Mouse (Mus musculus) limb, embryonic 12.5 days (tissue): ENCODE data around the gene Eomes. TPM values are rescaled to one million over a fixed set of nuclear protein-coding genes. Genes with fewer than 3 reads are reported as not detected.

Experiments used
- ATAC-seq: fragments of 200-750 bp; cut with Nextera tagmentation; 2 replicates; pipeline ENCODE4 v1.8.0; 2017; ENCODE audit warnings: low read depth, moderate TSS enrichment; ENCODE audit not compliant: insufficient number of reproducible peaks, insufficient read depth, low FRiP score, low TSS enrichment
- H3K27ac ChIP-seq: fragments of 300-500 bp; sonication (generic); 2 replicates; pipeline ENCODE4 v1.5.1; 2016; ENCODE audit warnings: mild to moderate bottlenecking, moderate library complexity
- H3K27me3 ChIP-seq: fragments of 300-500 bp; sonication (generic); 2 replicates; pipeline ENCODE4 v1.6.1; 2016; ENCODE audit warnings: mild to moderate bottlenecking, moderate library complexity
- H3K36me3 ChIP-seq: fragments of 300-500 bp; sonication (generic); 2 replicates; pipeline ENCODE4 v1.6.1; 2016; ENCODE audit warnings: mild to moderate bottlenecking, moderate library complexity
- H3K4me1 ChIP-seq: fragments of 300-500 bp; sonication (generic); replicated peaks from 2 replicates; pipeline ENCODE4 v1.6.1; 2016
- H3K4me2 ChIP-seq: fragments of 300-500 bp; sonication (generic); 2 replicates; pipeline ENCODE4 v1.6.1; 2016; ENCODE audit warnings: mild to moderate bottlenecking, moderate library complexity
- H3K4me3 ChIP-seq: fragments of 300-500 bp; sonication (generic); replicated peaks from 2 replicates; pipeline ENCODE4 v1.5.1; 2016; ENCODE audit warnings: mild to moderate bottlenecking
- H3K9ac ChIP-seq: fragments of 300-500 bp; sonication (generic); replicated peaks from 2 replicates; pipeline ENCODE4 v1.6.1; 2016; ENCODE audit warnings: mild to moderate bottlenecking, moderate library complexity
- H3K9me3 ChIP-seq: fragments of 300-500 bp; sonication (generic); 2 replicates; pipeline ENCODE4 v1.6.1; 2016; ENCODE audit warnings: mild to moderate bottlenecking, moderate library complexity
- WGBS: fragments of 180-500 bp; shearing (Covaris S2); methylation state at CpG from one replicate; pipeline ENCODE4 v1.1.7; 2016; 5-methylcytosine and 5-hydroxymethylcytosine counted together
- polyA plus RNA-seq: library from polyadenylated mRNA; unstranded; fragments of >200 nt; fragmentation: Nextera tagmentation; extraction: Ambion mirVana; gene quantifications from 2 replicates; pipeline ENCODE4 v1.2.1, GENCODE M21; 2016

Gene Eomes
- polyA plus RNA-seq, 1 experiment from 2014 or later: 0.75 TPM

DNA sequence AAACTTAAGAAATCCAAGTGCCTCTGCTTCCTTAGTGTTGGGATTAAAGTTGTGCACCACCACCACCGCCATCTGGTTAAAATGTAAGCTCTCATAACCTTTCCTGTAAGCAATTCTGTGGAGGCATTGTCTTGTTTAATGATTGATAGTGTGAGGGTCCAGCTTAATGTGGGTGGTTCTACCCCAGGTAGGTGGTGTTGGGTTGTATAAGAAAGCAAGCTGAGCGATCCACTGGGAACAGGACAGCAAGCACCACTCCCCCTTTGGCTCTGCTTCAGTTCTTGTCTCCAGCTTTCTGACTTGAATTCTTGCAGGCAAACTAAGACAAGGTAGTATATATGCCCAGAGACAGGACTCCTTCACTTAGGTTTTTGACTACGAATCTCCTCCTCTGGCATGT is 26.6 kb downstream of the Eomes start:
- Histone ChIP-seq H3K9me3 (no peaks in the 10 kb centered on the region), H3K36me3 (no peaks in the 10 kb centered on the region), H3K27me3 (no peaks in the 10 kb centered on the region), H3K4me3 (no peak overlapping the region), H3K27ac (no peak overlapping the region), H3K4me2 (no peak overlapping the region), H3K9ac (no peak overlapping the region), H3K4me1 (peaks cover 26% of the 10 kb centered on the region)
- 86% methylated on average over 3 of the region's 3 CpGs for WGBS
- no peak for ATAC-seq

DNA sequence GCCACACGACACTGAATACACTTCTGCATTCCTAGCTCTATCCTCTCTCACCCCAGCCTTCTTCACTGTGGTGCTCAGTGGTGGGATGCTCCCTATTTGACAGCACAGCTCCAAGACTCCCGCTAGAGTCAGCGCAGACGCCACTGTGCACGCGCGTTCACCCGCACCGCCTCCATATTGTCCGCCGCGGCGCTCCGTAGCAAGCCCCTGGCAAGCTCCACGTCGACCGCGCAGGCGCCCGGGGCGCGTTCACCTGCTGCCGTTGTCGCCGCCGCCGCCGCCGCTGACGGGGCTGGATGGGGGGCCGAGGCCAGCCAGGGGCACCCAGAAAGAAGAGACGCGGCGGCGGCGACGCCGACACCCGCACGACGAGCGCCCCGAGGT is 28.0 kb downstream of the Eomes start, which contains the start of gene Golga4:
Gene Golga4, plus strand, starts transcription at position 248 of the 384 bp plus-strand sequence.
- WGBS: under 1% methylated on average over 43 of the region's 43 CpGs
- Histone ChIP-seq H3K9me3 (no peaks in the 10 kb centered on the region), H3K27me3 (no peaks in the 10 kb centered on the region), H3K9ac (peak within 1 kb of the TSS; percentile 93), H3K27ac (peak within 1 kb of the TSS; percentile 35; the same call in 1 of the 2 replicates), H3K4me1 (peaks cover 31% of the 10 kb centered on the region), H3K4me3 (peak within 1 kb of the TSS; percentile 98), H3K36me3 (0 out of 2 replicates have a peak, but pooled peaks cover 4% of the 10 kb centered on the region), H3K4me2 (peak within 1 kb of the TSS; percentile 91)
- ATAC-seq: peak; percentile 80

DNA sequence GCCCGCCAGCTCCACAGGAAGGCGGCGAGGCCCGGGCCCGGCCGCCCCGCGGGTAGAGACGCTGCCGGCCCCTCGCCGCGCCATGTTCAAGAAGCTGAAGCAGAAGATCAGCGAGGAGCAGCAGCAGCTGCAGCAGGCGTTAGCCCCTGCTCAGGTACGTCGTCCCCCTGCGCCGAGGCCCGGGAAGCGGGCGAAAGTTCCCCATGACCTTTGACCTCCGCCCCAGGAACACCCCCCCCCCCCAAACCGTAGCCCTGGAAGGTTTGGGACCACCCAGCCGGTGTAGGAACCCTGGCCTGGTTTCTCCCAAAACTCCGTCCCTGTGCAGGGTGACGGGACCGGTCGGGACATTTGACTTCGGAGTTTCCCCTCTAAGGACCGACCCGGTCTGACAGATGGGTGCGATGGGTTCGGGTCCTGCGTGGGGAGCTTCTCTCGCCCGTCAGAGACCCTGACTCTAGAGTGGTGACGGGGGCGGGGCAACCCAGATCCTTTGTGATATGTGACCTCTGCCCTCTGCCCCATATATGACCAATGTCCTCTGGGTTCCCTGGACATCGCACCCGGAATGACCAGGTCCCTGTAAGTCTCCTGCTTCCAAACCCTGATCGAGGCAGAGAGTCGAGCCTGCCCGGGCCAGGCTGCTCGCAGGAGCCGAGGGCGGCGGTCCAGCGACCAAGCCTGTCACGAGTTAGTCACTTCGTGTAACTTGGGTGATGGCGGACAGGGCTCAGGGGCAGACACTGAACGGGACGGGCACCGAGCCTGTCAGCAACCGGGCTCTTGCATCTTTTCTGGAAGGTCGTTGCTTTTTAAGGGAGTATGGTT is 28.6 kb downstream of the Eomes start:
- Histone ChIP-seq H3K9ac (peak overlapping the region; percentile 93), H3K4me2 (peak overlapping the region; percentile 91), H3K4me1 (peaks cover 38% of the 10 kb centered on the region), H3K27me3 (no peaks in the 10 kb centered on the region), H3K27ac (peak overlapping the region; percentile 35; the same call in 1 of the 2 replicates), H3K4me3 (peak overlapping the region; percentile 98), H3K36me3 (0 out of 2 replicates have a peak, but pooled peaks cover 4% of the 10 kb centered on the region), H3K9me3 (no peaks in the 10 kb centered on the region)
- ATAC-seq: peak; percentile 52
- under 1% methylated on average over 57 of the region's 57 CpGs for WGBS

DNA sequence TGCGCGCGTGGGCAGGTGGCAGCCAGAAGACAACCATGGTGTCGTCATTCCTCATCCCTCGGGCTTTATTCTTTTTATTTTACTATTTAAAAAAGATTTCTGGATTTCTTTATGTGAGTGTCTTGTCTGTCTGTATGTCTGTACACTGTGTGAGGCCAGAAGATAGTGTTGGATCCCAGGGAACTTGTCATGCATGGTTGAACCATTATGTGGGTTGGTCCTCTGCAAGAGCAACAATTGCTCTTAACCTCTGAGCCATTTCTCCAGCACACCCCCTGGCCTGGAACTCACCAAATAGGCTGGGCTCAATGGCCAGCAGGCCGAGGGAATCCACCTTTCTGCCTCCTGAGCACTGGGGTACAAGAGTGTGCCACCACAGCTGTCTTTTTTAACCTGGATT is 29.5 kb downstream of the Eomes start:
- Histone ChIP-seq H3K27me3 (no peaks in the 10 kb centered on the region), H3K9ac (0 out of 2 replicates have a peak overlapping the region, but pooled peaks have one; percentile 23), H3K9me3 (no peaks in the 10 kb centered on the region), H3K27ac (no peak overlapping the region), H3K4me2 (peak overlapping the region; percentile 91), H3K4me3 (peak overlapping the region; percentile 98), H3K36me3 (0 out of 2 replicates have a peak, but pooled peaks cover 4% of the 10 kb centered on the region), H3K4me1 (peaks cover 40% of the 10 kb centered on the region)
- 88% methylated on average over 6 of the region's 6 CpGs for WGBS
- no peak for ATAC-seq

DNA sequence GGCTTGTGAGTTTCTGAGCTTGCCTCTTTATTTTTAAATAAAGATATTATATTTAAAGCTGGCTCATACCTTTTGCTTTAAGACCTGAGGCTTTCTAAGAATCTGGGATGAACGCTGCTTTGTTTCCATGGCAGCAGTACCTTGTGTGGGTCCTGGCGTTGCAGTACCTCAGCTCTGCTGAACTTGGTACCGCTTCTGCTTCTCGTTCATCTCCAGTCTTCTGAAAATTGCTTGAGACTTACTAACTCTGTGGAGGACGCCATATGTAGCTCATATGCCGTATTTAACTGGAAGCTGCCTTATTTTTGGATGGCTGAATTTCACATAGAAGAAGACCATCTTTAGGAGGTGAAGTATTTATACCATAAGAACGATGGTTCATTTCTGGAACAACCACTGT is 30.6 kb downstream of the Eomes start:
- 0 out of 2 replicates have a peak, but pooled peaks cover 4% of the 10 kb centered on the region for H3K36me3 ChIP-seq
- no peak overlapping the region for H3K27ac ChIP-seq
- H3K9me3 ChIP-seq: no peaks in the 10 kb centered on the region
- no peak for ATAC-seq
- peaks cover 40% of the 10 kb centered on the region for H3K4me1 ChIP-seq
- no peaks in the 10 kb centered on the region for H3K27me3 ChIP-seq
- no peak overlapping the region for H3K9ac ChIP-seq
- H3K4me2 ChIP-seq: no peak overlapping the region
- 86% methylated on average over 7 of the region's 7 CpGs for WGBS
- H3K4me3 ChIP-seq: no peak overlapping the region

DNA sequence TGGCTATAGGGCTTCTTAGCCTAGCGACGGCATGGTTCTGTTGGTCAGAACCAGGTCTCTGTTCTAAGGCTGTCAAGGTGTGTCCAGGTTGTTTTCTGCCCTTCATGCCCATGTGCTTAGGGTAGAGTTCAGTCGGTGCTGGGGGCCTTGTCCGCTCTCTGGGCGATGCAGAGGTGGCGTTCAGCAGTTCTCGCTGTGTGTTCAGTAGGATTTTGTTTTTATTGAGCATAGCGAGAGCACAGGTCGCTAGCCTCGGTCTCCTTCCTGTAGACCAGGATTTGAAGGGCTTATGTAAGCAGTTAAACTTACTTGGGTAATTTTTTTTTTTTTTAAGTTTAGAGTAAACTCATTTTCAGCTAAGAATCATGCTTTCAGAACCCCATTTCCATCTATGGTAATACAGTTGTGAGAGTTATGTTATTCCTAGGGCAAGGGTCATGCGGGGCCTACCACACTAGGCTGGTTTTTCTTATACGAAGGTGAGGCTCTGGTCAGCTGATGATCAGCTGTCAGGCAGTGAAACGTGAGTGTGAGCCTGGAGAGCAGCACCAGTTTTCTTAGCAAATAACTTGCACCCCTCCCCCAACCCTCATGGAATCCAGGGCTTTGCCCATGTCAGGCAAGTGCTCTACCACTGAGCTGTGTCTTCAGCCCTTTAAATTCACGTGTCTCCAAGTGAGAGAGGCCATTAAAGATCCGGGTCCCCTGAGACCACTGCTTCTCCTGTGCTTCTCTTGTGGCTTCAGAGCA is 33.1 kb downstream of the Eomes start:
- H3K4me2 ChIP-seq: no peak overlapping the region
- ATAC-seq: no peak
- peaks cover 35% of the 10 kb centered on the region for H3K4me1 ChIP-seq
- no peaks in the 10 kb centered on the region for H3K9me3 ChIP-seq
- no peak overlapping the region for H3K4me3 ChIP-seq
- no peak overlapping the region for H3K9ac ChIP-seq
- peaks cover 22% of the 10 kb centered on the region for H3K36me3 ChIP-seq
- H3K27me3 ChIP-seq: no peaks in the 10 kb centered on the region
- no peak overlapping the region for H3K27ac ChIP-seq
- 70% methylated on average over 15 of the region's 15 CpGs for WGBS

DNA sequence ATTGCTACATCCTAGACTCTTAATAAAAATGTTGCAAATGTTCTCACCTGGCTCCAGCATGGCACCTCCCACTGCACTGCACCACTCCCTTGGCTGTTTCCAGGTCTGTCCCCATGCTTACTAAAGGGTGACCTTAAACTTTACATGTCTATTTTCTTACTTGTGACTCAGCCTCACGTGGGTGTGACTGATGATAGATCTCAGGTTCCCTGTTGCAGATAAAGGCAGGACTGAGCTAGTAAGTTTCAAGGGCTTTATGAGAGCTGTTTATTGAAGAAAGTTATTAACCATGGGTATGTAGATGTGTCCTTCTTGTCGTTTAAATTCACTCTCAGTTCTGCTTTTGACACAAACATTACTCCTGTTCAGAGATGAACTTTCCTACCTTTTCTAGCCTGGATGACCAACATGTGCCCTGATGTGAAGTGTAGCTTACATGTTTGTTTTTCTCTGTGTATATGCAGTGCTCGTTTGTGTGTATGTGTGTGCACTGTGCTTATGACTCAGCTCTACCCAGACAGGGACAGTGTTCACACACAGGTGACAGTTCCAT is 34.7 kb downstream of the Eomes start:
- peaks cover 25% of the 10 kb centered on the region for H3K4me1 ChIP-seq
- H3K9ac ChIP-seq: no peak overlapping the region
- WGBS: 85% methylated on average over 3 of the region's 3 CpGs
- H3K9me3 ChIP-seq: no peaks in the 10 kb centered on the region
- no peak for ATAC-seq
- H3K36me3 ChIP-seq: peaks cover 25% of the 10 kb centered on the region
- no peak overlapping the region for H3K4me3 ChIP-seq
- H3K4me2 ChIP-seq: no peak overlapping the region
- H3K27ac ChIP-seq: no peak overlapping the region
- H3K27me3 ChIP-seq: no peaks in the 10 kb centered on the region

DNA sequence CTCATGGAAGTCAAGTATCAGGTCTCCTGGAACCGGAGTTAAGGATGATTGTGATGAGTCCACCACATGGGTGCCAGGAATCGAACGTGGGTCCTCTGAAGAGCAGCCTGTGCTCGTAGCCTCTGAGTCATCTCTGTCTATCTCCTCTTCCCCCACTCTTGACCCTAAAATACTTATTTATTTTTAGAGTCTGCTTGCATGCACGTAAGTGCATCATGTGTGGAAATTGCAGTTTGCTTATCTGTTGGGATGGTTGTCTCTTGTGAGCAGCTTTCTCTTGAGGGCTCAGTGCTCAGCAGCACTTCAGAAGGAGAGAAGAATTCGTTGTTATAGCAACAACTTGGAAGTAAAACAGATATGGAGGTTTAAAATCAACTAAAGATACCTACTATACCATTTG is 37.5 kb downstream of the Eomes start:
- H3K27me3 ChIP-seq: no peaks in the 10 kb centered on the region
- no peak overlapping the region for H3K9ac ChIP-seq
- H3K36me3 ChIP-seq: peaks cover 25% of the 10 kb centered on the region
- H3K4me1 ChIP-seq: peaks cover 14% of the 10 kb centered on the region
- no peak overlapping the region for H3K27ac ChIP-seq
- no peak overlapping the region for H3K4me3 ChIP-seq
- no peaks in the 10 kb centered on the region for H3K9me3 ChIP-seq
- no peak overlapping the region for H3K4me2 ChIP-seq
- ATAC-seq: no peak
- 96% methylated on average over 6 of the region's 6 CpGs for WGBS

DNA sequence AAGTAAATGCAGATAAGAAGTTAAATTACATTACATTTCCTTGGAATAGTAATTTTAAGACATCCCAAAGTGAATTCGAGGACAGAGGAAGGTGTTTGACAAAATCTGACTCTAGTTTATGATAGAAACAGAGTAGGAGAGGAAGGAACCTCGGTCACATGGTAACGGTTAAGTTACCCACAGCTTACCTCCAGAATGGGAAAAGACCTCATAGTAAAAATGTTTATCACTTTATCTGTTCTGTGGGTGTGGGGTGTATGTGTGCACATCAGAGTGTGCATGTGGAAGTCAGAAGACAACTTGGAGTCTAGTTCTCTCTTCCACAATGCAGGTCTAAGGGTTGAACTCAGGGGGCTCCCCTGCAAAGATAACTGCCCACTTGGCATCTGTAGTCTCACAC is 38.1 kb downstream of the Eomes start:
- Histone ChIP-seq H3K9ac (no peak overlapping the region), H3K27me3 (no peaks in the 10 kb centered on the region), H3K27ac (no peak overlapping the region), H3K36me3 (peaks cover 21% of the 10 kb centered on the region), H3K9me3 (no peaks in the 10 kb centered on the region), H3K4me2 (no peak overlapping the region), H3K4me1 (peaks cover 7% of the 10 kb centered on the region), H3K4me3 (no peak overlapping the region)
- no peak for ATAC-seq
- 95% methylated on average over 3 of the region's 3 CpGs for WGBS

DNA sequence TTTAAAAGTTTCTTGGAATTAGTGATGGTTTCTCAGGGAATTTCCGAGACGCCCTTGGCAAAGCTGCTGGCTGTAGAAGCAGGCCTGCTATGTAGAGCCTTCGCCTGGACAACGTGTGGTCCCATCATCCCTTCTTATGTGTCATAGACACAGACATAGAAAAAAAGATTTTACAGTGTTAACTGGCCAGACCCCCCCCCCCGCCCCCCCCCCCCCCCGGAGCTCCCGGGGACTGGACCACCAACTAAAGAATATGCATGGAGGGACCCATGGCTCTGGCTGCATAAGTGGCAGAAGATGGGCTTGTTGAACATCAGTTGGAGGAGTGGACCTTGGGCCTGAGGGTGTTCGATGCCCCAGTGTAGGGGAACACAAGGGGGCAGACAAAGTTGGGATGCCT is 39.6 kb downstream of the Eomes start:
- no peak overlapping the region for H3K9ac ChIP-seq
- H3K4me2 ChIP-seq: no peak overlapping the region
- no peak overlapping the region for H3K4me3 ChIP-seq
- H3K9me3 ChIP-seq: no peaks in the 10 kb centered on the region
- H3K27me3 ChIP-seq: no peaks in the 10 kb centered on the region
- H3K4me1 ChIP-seq: no peaks in the 10 kb centered on the region; the same call in 1 of the 2 replicates
- no peak overlapping the region for H3K27ac ChIP-seq
- ATAC-seq: no peak
- 87% methylated on average over 8 of the region's 8 CpGs for WGBS
- H3K36me3 ChIP-seq: peaks cover 24% of the 10 kb centered on the region

DNA sequence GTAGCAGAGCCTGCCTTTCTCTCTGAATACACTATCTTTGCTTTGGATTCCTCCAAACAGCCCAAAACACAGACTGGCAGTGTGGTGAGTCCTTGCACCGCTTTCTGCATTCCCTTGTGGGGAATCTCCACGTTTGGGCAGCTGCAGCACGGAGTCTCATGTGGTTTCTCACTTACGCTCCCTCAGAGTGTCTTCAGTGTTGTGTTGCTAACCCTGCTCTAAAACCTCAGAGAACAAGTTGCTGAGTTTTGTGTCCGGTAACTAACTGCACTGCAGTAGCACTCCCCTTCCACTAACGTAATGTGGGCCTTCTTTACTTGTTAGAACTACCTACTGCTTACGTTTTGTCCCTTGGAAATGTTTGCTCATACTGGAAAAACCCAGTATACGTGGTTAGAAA is 41.1 kb downstream of the Eomes start:
- H3K27me3 ChIP-seq: no peaks in the 10 kb centered on the region
- H3K4me3 ChIP-seq: no peak overlapping the region
- H3K4me2 ChIP-seq: no peak overlapping the region
- no peaks in the 10 kb centered on the region; the same call in 1 of the 2 replicates for H3K4me1 ChIP-seq
- H3K9ac ChIP-seq: no peak overlapping the region
- ATAC-seq: no peak
- 0 out of 2 replicates have a peak overlapping the region, but pooled peaks have one; percentile 41 for H3K27ac ChIP-seq
- WGBS: 71% methylated on average over 8 of the region's 8 CpGs
- H3K9me3 ChIP-seq: no peaks in the 10 kb centered on the region
- H3K36me3 ChIP-seq: peaks cover 35% of the 10 kb centered on the region
